Mouse (Mus musculus) CH12.LX (cell line): ENCODE measurements around the gene Cd209g. TPM values are rescaled to one million over a fixed set of nuclear protein-coding genes. Genes with fewer than 3 reads are reported as not detected.

Experiments
- DNase-seq: peaks from one replicate; pipeline ENCODE4 v3.0.0-alpha.2; 2013; ENCODE audit errors: extremely low read depth
- H3K27ac ChIP-seq: 2 replicates; pipeline ENCODE4 v1.5.1; 2012; ENCODE audit warnings: low read depth, mild to moderate bottlenecking, control low read depth, moderate library complexity; ENCODE audit not compliant: insufficient read depth
- H3K27me3 ChIP-seq: replicated peaks from 2 replicates; pipeline ENCODE3; 2012; ENCODE audit warnings: inconsistent platforms
- H3K36me3 ChIP-seq, 2 experiments: replicated peaks in 1 of 2; 2 replicates each; pipeline versions ENCODE3 to v1.6.1; 2012; ENCODE audit warnings: inconsistent platforms in 1 of 2, low read length in 1 of 2, mild to moderate bottlenecking in 1 of 2, mixed read lengths in 1 of 2, moderate library complexity in 1 of 2; ENCODE audit not compliant: control insufficient read depth in 1 of 2, insufficient read depth in 1 of 2
- H3K4me1 ChIP-seq, 2 experiments: 2 replicates each; pipeline ENCODE4 v1.6.1; 2012; ENCODE audit warnings: inconsistent platforms in 1 of 2, moderate library complexity in 1 of 2; ENCODE audit not compliant: insufficient read depth in 2 of 2, control insufficient read depth in 1 of 2
- H3K4me2 ChIP-seq: 2 replicates; pipeline ENCODE4 v1.6.1; 2012; ENCODE audit warnings: low read depth, mild to moderate bottlenecking, control low read depth; ENCODE audit not compliant: poor library complexity, insufficient read depth, severe bottlenecking
- H3K4me3 ChIP-seq, 3 experiments: fragments of 150-350 bp in 1 of 3; sonication (generic) in 1 of 3; replicated peaks in 1 of 3; 2 replicates each; pipeline versions ENCODE3 to v1.5.1; 2011 to 2012; ENCODE audit warnings: low read depth in 2 of 3, low read length in 2 of 3, mild to moderate bottlenecking in 2 of 3, moderate library complexity in 2 of 3, control low read depth in 1 of 3, improper control_type of control experiment in 1 of 3, inconsistent platforms in 1 of 3, mixed read lengths in 1 of 3; ENCODE audit not compliant: poor library complexity in 1 of 3
- H3K79me2 ChIP-seq: replicated peaks from 2 replicates; pipeline ENCODE4 v1.6.1; 2012; ENCODE audit warnings: mild to moderate bottlenecking, moderate library complexity; ENCODE audit not compliant: control insufficient read depth, poor library complexity, insufficient read depth, severe bottlenecking; ENCODE audit errors: extremely low read depth
- H3K9ac ChIP-seq: 2 replicates; pipeline ENCODE4 v1.6.1; 2012; ENCODE audit warnings: low read depth, mild to moderate bottlenecking, control low read depth, moderate library complexity; ENCODE audit not compliant: insufficient read depth
- H3K9me3 ChIP-seq: replicated peaks from 2 replicates; pipeline ENCODE3; 2012; ENCODE audit warnings: low read length, inconsistent platforms, mixed read lengths
- BHLHE40 ChIP-seq: IDR thresholded peaks from 2 replicates; pipeline ENCODE4 v1.6.1; 2011; ENCODE audit warnings: mild to moderate bottlenecking, low read depth, low read length, improper control_type of control experiment
- CHD2 ChIP-seq: IDR thresholded peaks from 2 replicates; pipeline ENCODE4 v1.6.1; 2011; ENCODE audit warnings: low read length, improper control_type of control experiment
- IRF4 ChIP-seq: IDR thresholded peaks from 2 replicates; pipeline ENCODE4 v1.6.1; 2014; ENCODE audit warnings: low read depth, mild to moderate bottlenecking, inconsistent platforms, low read length, improper control_type of control experiment
- KAT2A ChIP-seq: IDR thresholded peaks from 2 replicates; pipeline ENCODE4 v1.6.1; 2012; ENCODE audit warnings: low read length, improper control_type of control experiment, inconsistent platforms; ENCODE audit not compliant: insufficient replicate concordance
- MEF2A ChIP-seq: IDR thresholded peaks from 2 replicates; pipeline ENCODE4 v1.6.1; 2014; ENCODE audit warnings: low read depth, mild to moderate bottlenecking, inconsistent platforms, low read length, improper control_type of control experiment, borderline replicate concordance
- MXI1 ChIP-seq: IDR thresholded peaks from 2 replicates; pipeline ENCODE4 v1.6.1; 2011; ENCODE audit warnings: mild to moderate bottlenecking, low read depth, low read length, improper control_type of control experiment
- NELFE ChIP-seq: IDR thresholded peaks from 2 replicates; pipeline ENCODE4 v1.6.1; 2011; ENCODE audit warnings: low read depth, low read length, improper control_type of control experiment
- POLR2A ChIP-seq: IDR thresholded peaks from 2 replicates; pipeline ENCODE4 v1.6.1; 2011; ENCODE audit warnings: low read depth, mild to moderate bottlenecking, improper control_type of control experiment, low read length
- USF1 ChIP-seq: IDR thresholded peaks from 2 replicates; pipeline ENCODE4 v1.6.1; 2014; ENCODE audit warnings: low read depth, mild to moderate bottlenecking, inconsistent platforms, low read length, improper control_type of control experiment
- ZKSCAN1 ChIP-seq: IDR thresholded peaks from 2 replicates; pipeline ENCODE4 v1.6.1; 2012; ENCODE audit warnings: low read depth, inconsistent platforms, low read length, improper control_type of control experiment, borderline replicate concordance
- dilution Hi-C: fragments of 300-500 bp; cut with MboI; formaldehyde crosslinking; loops from 2 replicates; pipeline ENCODE4 v1.14.3; 2020; ENCODE audit warnings: low sequenced_read_pairs; ENCODE audit not compliant: extremely low pct_unique_long_range_greater_than_20kb, extremely low pct_ligation_motif_present
- in situ Hi-C: fragments of 300-500 bp; cut with MboI; formaldehyde crosslinking; loops from 3 replicates; pipeline ENCODE4 v1.14.3; 2019; ENCODE audit warnings: low sequenced_read_pairs, low pct_ligation_motif_present, low pct_unique_long_range_greater_than_20kb, mixed read lengths
- polyA plus RNA-seq: library from polyadenylated mRNA; unstranded; fragments of >175 nt; gene quantifications from 2 replicates; pipeline ENCODE4 v1.2.1, GENCODE M21; 2012; ENCODE audit warnings: low read depth; ENCODE audit not compliant: insufficient read length
- total RNA-seq, 2 experiments: library from RNA; depleted of rRNA; stranded (reverse); fragments of 300-350 nt in 1 of 2; fragments of >200 nt in 1 of 2; gene quantifications; 2 replicates each; pipeline ENCODE4 v1.2.3; 2012 to 2014

Cd209g gene
- total and polyA plus RNA-seq, 3 experiments: not detected

DNA sequence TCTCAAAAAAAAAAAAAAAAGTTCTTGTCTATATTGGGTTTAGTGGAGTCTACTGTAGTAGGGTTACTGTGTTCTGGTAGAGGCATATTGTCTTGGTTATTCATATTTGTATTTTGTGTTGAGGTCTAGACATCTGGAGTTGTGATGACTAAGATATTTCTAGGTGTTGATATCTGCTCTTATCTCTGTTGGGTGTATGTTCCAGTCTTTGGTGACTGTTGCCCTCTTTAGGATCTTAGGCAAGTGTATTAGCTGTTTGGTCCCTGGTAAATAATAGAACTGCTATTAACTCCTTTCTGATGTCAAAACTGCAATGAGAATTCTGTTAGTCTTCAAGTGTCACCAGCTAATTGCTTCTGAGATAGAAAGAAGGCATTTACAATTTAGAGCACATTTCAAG, 21.0 kb downstream of the Cd209g start:
- dilution Hi-C loops: no loop called here

DNA sequence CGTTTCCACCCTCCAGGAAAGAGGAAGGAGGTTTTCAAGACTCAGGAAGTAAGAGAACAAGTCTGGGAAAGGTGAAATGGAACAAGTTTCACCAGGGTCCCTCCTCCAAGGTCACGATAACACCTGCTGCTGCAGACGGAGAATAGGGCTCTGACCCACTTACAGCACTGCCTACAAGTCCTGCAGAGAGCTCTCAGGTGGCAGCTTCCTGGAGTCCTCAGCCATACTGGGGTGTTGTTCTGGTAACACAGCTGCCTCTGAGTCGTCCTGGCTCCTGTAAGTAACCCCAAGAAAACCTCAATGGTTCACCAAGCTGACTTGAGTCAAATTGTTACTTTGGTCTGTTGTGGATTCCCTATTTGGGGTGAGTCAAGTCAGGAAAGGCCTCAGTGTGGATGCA, 28.9 kb downstream of the Cd209g start:
- H3K4me2 ChIP-seq: no peak overlapping the region
- no peak for DNase-seq
- H3K9ac ChIP-seq: no peak overlapping the region
- dilution Hi-C loops: no loop called here
- H3K27ac ChIP-seq: no peak overlapping the region
- in situ Hi-C loops: loop anchor here (25.0 kb wide), 1 partner anchor 350 kb away; no protein-coding TSS in a partner anchor
- peaks cover 12% of the 10 kb centered on the region for H3K27me3 ChIP-seq
- no peaks in the 10 kb centered on the region for H3K79me2 ChIP-seq
- TF ChIP-seq POLR2A (no peak), ZKSCAN1 (no peak), USF1 (no peak)
- H3K4me3 ChIP-seq: no peak overlapping the region
- H3K4me1 ChIP-seq: peaks cover 3 to 4% of the 10 kb centered on the region in 2 experiments; a peak in 3 of 4 replicates
- H3K9me3 ChIP-seq: no peaks in the 10 kb centered on the region
- H3K36me3 ChIP-seq: no peaks in the 10 kb centered on the region

More for the DNA sequence above, 21.0 kb downstream of the Cd209g start:
- no peaks in the 10 kb centered on the region for H3K79me2 ChIP-seq
- no peaks in the 10 kb centered on the region for H3K36me3 ChIP-seq
- H3K9ac ChIP-seq: no peak overlapping the region
- DNase-seq: no peak
- H3K4me1 ChIP-seq: no peaks in the 10 kb centered on the region
- peaks cover 11% of the 10 kb centered on the region for H3K9me3 ChIP-seq
- peaks cover 39% of the 10 kb centered on the region for H3K27me3 ChIP-seq
- H3K27ac ChIP-seq: no peak overlapping the region
- TF ChIP-seq KAT2A (no peak), CHD2 (no peak), NELFE (no peak), USF1 (no peak), MEF2A (no peak)
- no peak overlapping the region for H3K4me2 ChIP-seq
- in situ Hi-C loops: loop anchor here (25.0 kb wide), 1 partner anchor 357 kb away; no protein-coding TSS in a partner anchor
- no peak overlapping the region for H3K4me3 ChIP-seq

GRCm38 (mm10) chr8:4165176-4165851, 31.4 kb downstream of the Cd209g start:
- peak; percentile 50 for DNase-seq
- Histone ChIP-seq H3K9ac (peak overlapping the region; percentile 25), H3K27ac (no peak overlapping the region), H3K27me3 (peaks cover 7% of the 10 kb centered on the region), H3K79me2 (no peaks in the 10 kb centered on the region), H3K9me3 (no peaks in the 10 kb centered on the region), H3K36me3 (no peaks in the 10 kb centered on the region), H3K4me2 (peak overlapping the region; percentile 75), H3K4me3 (peak overlapping the region; percentile 42 to 64 (median 59)), H3K4me1 (peaks cover 11 to 13% of the 10 kb centered on the region in 2 experiments)
- in situ Hi-C loops: loop anchor here (25.0 kb wide), 1 partner anchor 347 kb away; no protein-coding TSS in a partner anchor
- dilution Hi-C loops: no loop called here
- peak; percentile 68; the same call in 1 of the 2 replicates for TF ChIP-seq MXI1
- TF ChIP-seq IRF4: no peak
- peak; percentile 59; the same call in 1 of the 2 replicates for TF ChIP-seq BHLHE40
